Mouse (Mus musculus) megakaryocyte, embryonic 14.5 days (primary cell): ENCODE results near the gene Mettl7a2. TPM values are rescaled to one million over a fixed set of nuclear protein-coding genes. Genes with fewer than 3 reads are reported as not detected.
"Not testable (repeated sequence)": the region's sequence is repeated elsewhere in the genome, so short reads cannot be mapped to it uniquely, and the experiment has no call there.

ENCODE experiments used
- H3K27me3 ChIP-seq: replicated peaks from 2 replicates; pipeline ENCODE3; 2012; ENCODE audit warnings: inconsistent platforms
- H3K36me3 ChIP-seq: replicated peaks from 2 replicates; pipeline ENCODE3; 2012; ENCODE audit warnings: low read length, inconsistent platforms, mixed read lengths
- H3K4me1 ChIP-seq: 2 replicates; pipeline ENCODE4 v1.6.1; 2012; ENCODE audit warnings: inconsistent platforms
- H3K4me3 ChIP-seq: replicated peaks from 2 replicates; pipeline ENCODE3; 2012; ENCODE audit warnings: moderate library complexity, mild to moderate bottlenecking, inconsistent platforms
- H3K9me3 ChIP-seq: 2 replicates; pipeline ENCODE4 v1.6.1; 2012; ENCODE audit warnings: inconsistent platforms
- FLI1 ChIP-seq: IDR thresholded peaks from 2 replicates; pipeline ENCODE4 v1.6.1; 2012; ENCODE audit warnings: low read length, inconsistent platforms, mixed read lengths
- GATA1 ChIP-seq: IDR thresholded peaks from 3 replicates; pipeline ENCODE4 v1.6.1; 2012; ENCODE audit warnings: mixed read lengths, low read length, inconsistent platforms, borderline replicate concordance
- polyA plus RNA-seq: library from polyadenylated mRNA; stranded (reverse); fragments of >175 nt; gene quantifications from 2 replicates; pipeline ENCODE4 v1.2.3, GENCODE M21; 2012; ENCODE audit warnings: low replicate concordance; ENCODE audit not compliant: insufficient read depth

The Mettl7a2 gene
- polyA plus RNA-seq, 1 experiment: not detected

GRCm38 (mm10) chr15:100345484-100345883 lies 7.5 kb upstream of the Mettl7a2 start:
- Histone ChIP-seq H3K27me3 (peaks cover 16% of the 10 kb centered on the region), H3K4me1 (no peaks in the 10 kb centered on the region), H3K36me3 (no peaks in the 10 kb centered on the region), H3K4me3 (no peak overlapping the region), H3K9me3 (no peaks in the 10 kb centered on the region; the same call in 1 of the 2 replicates)
- no peak for TF ChIP-seq FLI1
- TF ChIP-seq GATA1: no peak

GRCm38 (mm10) chr15:100346761-100347160 lies 6.2 kb upstream of the Mettl7a2 start:
- peaks cover 23% of the 10 kb centered on the region for H3K27me3 ChIP-seq
- TF ChIP-seq FLI1 (no peak), GATA1 (no peak)

GRCm38 (mm10) chr15:100349496-100349895 lies 3.5 kb upstream of the Mettl7a2 start:
- Histone ChIP-seq H3K4me3 (no peak overlapping the region), H3K36me3 (no peaks in the 10 kb centered on the region), H3K27me3 (peaks cover 23% of the 10 kb centered on the region), H3K9me3 (no peaks in the 10 kb centered on the region; the same call in 1 of the 2 replicates), H3K4me1 (no peaks in the 10 kb centered on the region)
- no peak for TF ChIP-seq FLI1
- no peak for TF ChIP-seq GATA1

More at GRCm38 (mm10) chr15:100346761-100347160, 6.2 kb upstream of the Mettl7a2 start:
- H3K9me3 ChIP-seq: no peaks in the 10 kb centered on the region; the same call in 1 of the 2 replicates
- H3K4me1 ChIP-seq: no peaks in the 10 kb centered on the region
- H3K36me3 ChIP-seq: no peaks in the 10 kb centered on the region
- no peak overlapping the region for H3K4me3 ChIP-seq

DNA sequence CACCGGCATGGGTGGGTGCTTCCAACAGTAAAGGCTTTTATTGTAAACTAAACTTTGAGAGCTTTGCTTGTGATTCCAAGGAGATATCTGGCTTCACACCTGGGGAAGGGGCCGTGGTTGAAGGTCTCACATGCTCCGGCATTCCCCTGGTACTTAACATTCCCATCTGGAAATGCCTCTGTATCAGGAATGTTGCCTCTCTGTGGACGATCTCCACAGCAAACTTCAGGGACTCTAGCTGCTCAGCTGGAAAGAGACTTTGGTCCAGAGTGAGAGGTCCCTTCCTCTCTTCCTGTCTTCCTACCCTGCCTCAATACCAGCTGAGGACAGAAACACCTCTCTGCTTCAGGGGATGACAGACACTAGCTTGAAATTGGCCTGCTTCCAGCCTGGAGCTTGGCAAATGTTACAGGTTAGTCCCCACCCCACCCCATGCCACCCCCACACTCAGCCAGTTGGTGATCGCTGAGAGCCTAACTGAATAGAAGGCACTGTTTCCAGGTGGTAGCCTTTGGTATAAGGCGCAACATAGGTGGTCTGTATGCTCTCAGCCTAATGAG lies 1.4 kb upstream of the Mettl7a2 start:
- no peak for TF ChIP-seq FLI1
- no peak for TF ChIP-seq GATA1
- H3K4me3 ChIP-seq: no peak overlapping the region
- no peaks in the 10 kb centered on the region for H3K36me3 ChIP-seq
- no peaks in the 10 kb centered on the region for H3K9me3 ChIP-seq
- H3K4me1 ChIP-seq: no peaks in the 10 kb centered on the region
- H3K27me3 ChIP-seq: peaks cover 24% of the 10 kb centered on the region

- H3K4me3 ChIP-seq, H3K4me1 ChIP-seq, H3K36me3 ChIP-seq, H3K9me3 ChIP-seq: not testable (repeated sequence)
- H3K27me3 ChIP-seq: peaks cover 24% of the 10 kb centered on the region
Measured at GRCm38 (mm10) chr15:100353399-100353798, 399 bp downstream of the Mettl7a2 start.

GRCm38 (mm10) chr15:100355876-100356275 lies 2.9 kb downstream of the Mettl7a2 start:
- no peak overlapping the region for H3K4me3 ChIP-seq
- TF ChIP-seq GATA1 (no peak), FLI1 (no peak)
- H3K27me3 ChIP-seq: peaks cover 13% of the 10 kb centered on the region
- H3K4me1 ChIP-seq: no peaks in the 10 kb centered on the region
- no peaks in the 10 kb centered on the region for H3K36me3 ChIP-seq
- no peaks in the 10 kb centered on the region for H3K9me3 ChIP-seq

GRCm38 (mm10) chr15:100364242-100364641 lies 11.2 kb downstream of the Mettl7a2 start, which contains the start of gene Higd1c:
TSS of gene Higd1c (plus strand) at chr15:100364542.
- no peak for TF ChIP-seq GATA1
- no peak for TF ChIP-seq FLI1
- H3K4me1 ChIP-seq: peaks cover 4% of the 10 kb centered on the region
- H3K36me3 ChIP-seq: no peaks in the 10 kb centered on the region
- peaks cover 23% of the 10 kb centered on the region for H3K27me3 ChIP-seq
- H3K4me3 ChIP-seq: no peak within 1 kb of the TSS
- H3K9me3 ChIP-seq: peaks cover 9% of the 10 kb centered on the region

- H3K4me1 ChIP-seq, H3K4me3 ChIP-seq, H3K9me3 ChIP-seq, H3K36me3 ChIP-seq: not testable (repeated sequence)
- peaks cover 28% of the 10 kb centered on the region for H3K27me3 ChIP-seq
Measured at GRCm38 (mm10) chr15:100365967-100366366, 13.0 kb downstream of the Mettl7a2 start.

DNA sequence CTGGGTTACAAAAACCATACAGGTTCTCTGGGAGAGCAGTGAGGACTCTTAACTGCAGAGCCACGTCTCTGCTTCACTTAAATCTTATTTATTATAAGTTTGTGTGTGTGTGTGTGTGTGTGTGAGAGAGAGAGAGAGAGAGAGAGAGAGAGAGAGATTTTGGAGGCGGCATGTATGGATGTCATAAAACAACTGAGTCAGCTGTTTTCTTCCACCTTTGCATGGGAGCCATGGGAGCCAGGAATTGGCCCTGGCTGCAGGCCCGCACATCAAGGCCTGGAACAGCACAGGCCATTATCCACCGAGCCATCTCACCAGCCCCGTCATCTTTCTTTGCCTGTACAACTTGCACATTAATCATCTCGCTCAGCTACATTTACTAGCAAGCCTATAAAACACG lies 14.1 kb downstream of the Mettl7a2 start:
- Histone ChIP-seq H3K27me3 (peaks cover 29% of the 10 kb centered on the region), H3K9me3 (peaks cover 9% of the 10 kb centered on the region), H3K4me3 (no peak overlapping the region), H3K4me1 (peaks cover 4% of the 10 kb centered on the region), H3K36me3 (no peaks in the 10 kb centered on the region)
- TF ChIP-seq GATA1: no peak

DNA sequence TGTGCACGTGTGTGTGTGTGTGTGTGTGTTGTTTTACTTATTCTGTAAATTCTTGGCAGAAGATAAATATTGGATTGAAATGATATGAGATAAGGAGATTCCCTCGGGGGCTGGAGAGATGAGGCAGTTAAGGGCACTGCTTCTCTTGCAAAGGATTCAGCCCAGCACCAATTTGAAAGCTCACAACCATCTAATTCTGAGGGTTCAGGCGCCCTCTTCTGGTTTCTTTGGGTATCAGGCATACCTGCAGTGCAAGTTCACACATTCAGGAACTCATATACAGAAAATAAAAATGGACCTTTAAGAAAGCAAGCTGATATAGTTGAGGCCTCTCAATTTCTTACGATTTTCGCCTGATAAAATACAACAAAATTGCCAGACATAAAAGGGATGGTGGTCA lies 22.1 kb downstream of the Mettl7a2 start:
- peaks cover 9% of the 10 kb centered on the region for H3K9me3 ChIP-seq
- H3K27me3 ChIP-seq: peaks cover 10% of the 10 kb centered on the region
- H3K36me3 ChIP-seq: no peaks in the 10 kb centered on the region
- peaks cover 8% of the 10 kb centered on the region; the same call in 1 of the 2 replicates for H3K4me1 ChIP-seq
- H3K4me3 ChIP-seq: no peak overlapping the region
- no peak for TF ChIP-seq GATA1
- TF ChIP-seq FLI1: no peak

DNA sequence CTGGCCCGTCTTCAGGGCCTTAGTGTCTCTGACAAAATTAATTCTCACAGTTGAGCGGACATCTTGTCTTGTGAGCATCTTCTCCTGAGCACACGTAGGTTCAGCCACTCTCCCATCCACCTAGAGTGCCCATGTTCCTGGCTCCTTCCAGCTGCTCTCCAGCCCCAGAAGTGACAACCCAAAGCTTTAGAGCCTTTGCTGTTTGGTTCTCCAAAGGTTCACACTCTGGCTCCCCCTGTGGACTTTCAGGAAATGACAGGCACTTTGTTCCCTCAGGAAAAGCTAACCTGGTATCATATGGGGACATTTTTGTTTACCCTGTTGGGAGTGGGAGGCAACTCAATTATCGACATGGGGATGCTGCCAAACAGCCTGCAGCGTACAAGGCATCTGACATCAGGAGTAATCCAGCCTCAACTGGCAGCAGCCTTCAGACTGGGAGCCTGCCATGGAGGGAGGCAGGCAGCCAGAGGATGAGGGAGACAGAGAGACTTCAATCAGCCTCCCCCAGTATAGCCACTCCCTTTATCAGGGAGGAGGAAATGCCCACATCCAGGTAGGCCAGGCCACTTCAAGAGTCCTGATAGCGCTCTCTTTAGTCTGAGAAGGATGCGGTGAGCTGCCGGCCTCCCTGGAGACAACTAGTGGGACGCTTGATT lies 25.0 kb downstream of the Mettl7a2 start:
- H3K27me3 ChIP-seq: peaks cover 22% of the 10 kb centered on the region
- not testable (repeated sequence) for H3K36me3 ChIP-seq, H3K9me3 ChIP-seq, H3K4me3 ChIP-seq, H3K4me1 ChIP-seq
